Mouse (Mus musculus) CH12.LX (cell line): ENCODE data around the gene Hoxc4. TPM values are rescaled to one million over a fixed set of nuclear protein-coding genes. Genes with fewer than 3 reads are reported as not detected.

Source experiments
- DNase-seq: peaks from one replicate; pipeline ENCODE4 v3.0.0-alpha.2; 2013; ENCODE audit errors: extremely low read depth
- H3K27ac ChIP-seq: 2 replicates; pipeline ENCODE4 v1.5.1; 2012; ENCODE audit warnings: low read depth, mild to moderate bottlenecking, control low read depth, moderate library complexity; ENCODE audit not compliant: insufficient read depth
- H3K27me3 ChIP-seq: replicated peaks from 2 replicates; pipeline ENCODE3; 2012; ENCODE audit warnings: inconsistent platforms
- H3K36me3 ChIP-seq, 2 experiments: replicated peaks in 1 of 2; 2 replicates each; pipeline versions ENCODE3 to v1.6.1; 2012; ENCODE audit warnings: inconsistent platforms in 1 of 2, low read length in 1 of 2, mild to moderate bottlenecking in 1 of 2, mixed read lengths in 1 of 2, moderate library complexity in 1 of 2; ENCODE audit not compliant: control insufficient read depth in 1 of 2, insufficient read depth in 1 of 2
- H3K4me1 ChIP-seq, 2 experiments: 2 replicates each; pipeline ENCODE4 v1.6.1; 2012; ENCODE audit warnings: inconsistent platforms in 1 of 2, moderate library complexity in 1 of 2; ENCODE audit not compliant: insufficient read depth in 2 of 2, control insufficient read depth in 1 of 2
- H3K4me2 ChIP-seq: 2 replicates; pipeline ENCODE4 v1.6.1; 2012; ENCODE audit warnings: low read depth, mild to moderate bottlenecking, control low read depth; ENCODE audit not compliant: poor library complexity, insufficient read depth, severe bottlenecking
- H3K4me3 ChIP-seq, 3 experiments: fragments of 150-350 bp in 1 of 3; sonication (generic) in 1 of 3; replicated peaks in 1 of 3; 2 replicates each; pipeline versions ENCODE3 to v1.5.1; 2011 to 2012; ENCODE audit warnings: low read depth in 2 of 3, low read length in 2 of 3, mild to moderate bottlenecking in 2 of 3, moderate library complexity in 2 of 3, control low read depth in 1 of 3, improper control_type of control experiment in 1 of 3, inconsistent platforms in 1 of 3, mixed read lengths in 1 of 3; ENCODE audit not compliant: poor library complexity in 1 of 3
- H3K79me2 ChIP-seq: replicated peaks from 2 replicates; pipeline ENCODE4 v1.6.1; 2012; ENCODE audit warnings: mild to moderate bottlenecking, moderate library complexity; ENCODE audit not compliant: control insufficient read depth, poor library complexity, insufficient read depth, severe bottlenecking; ENCODE audit errors: extremely low read depth
- H3K9ac ChIP-seq: 2 replicates; pipeline ENCODE4 v1.6.1; 2012; ENCODE audit warnings: low read depth, mild to moderate bottlenecking, control low read depth, moderate library complexity; ENCODE audit not compliant: insufficient read depth
- H3K9me3 ChIP-seq: replicated peaks from 2 replicates; pipeline ENCODE3; 2012; ENCODE audit warnings: low read length, inconsistent platforms, mixed read lengths
- BHLHE40 ChIP-seq: IDR thresholded peaks from 2 replicates; pipeline ENCODE4 v1.6.1; 2011; ENCODE audit warnings: mild to moderate bottlenecking, low read depth, low read length, improper control_type of control experiment
- CHD2 ChIP-seq: IDR thresholded peaks from 2 replicates; pipeline ENCODE4 v1.6.1; 2011; ENCODE audit warnings: low read length, improper control_type of control experiment
- E2F4 ChIP-seq: IDR thresholded peaks from 2 replicates; pipeline ENCODE4 v1.6.1; 2011; ENCODE audit warnings: low read depth, low read length, improper control_type of control experiment; ENCODE audit not compliant: insufficient replicate concordance
- IRF4 ChIP-seq: IDR thresholded peaks from 2 replicates; pipeline ENCODE4 v1.6.1; 2014; ENCODE audit warnings: low read depth, mild to moderate bottlenecking, inconsistent platforms, low read length, improper control_type of control experiment
- NRF1 ChIP-seq: IDR thresholded peaks from 2 replicates; pipeline ENCODE4 v1.6.1; 2014; ENCODE audit warnings: low read depth, mild to moderate bottlenecking, inconsistent platforms, low read length, improper control_type of control experiment, moderate library complexity
- PAX5 ChIP-seq: IDR thresholded peaks from 2 replicates; pipeline ENCODE4 v1.6.1; 2012; ENCODE audit warnings: low read length, inconsistent platforms, mixed read lengths
- POLR2A ChIP-seq: IDR thresholded peaks from 2 replicates; pipeline ENCODE4 v1.6.1; 2011; ENCODE audit warnings: low read depth, mild to moderate bottlenecking, improper control_type of control experiment, low read length
- RAD21 ChIP-seq: IDR thresholded peaks from 2 replicates; pipeline ENCODE4 v1.6.1; 2011; ENCODE audit warnings: low read depth, mild to moderate bottlenecking, low read length, improper control_type of control experiment, moderate library complexity
- RCOR1 ChIP-seq: conservative IDR thresholded peaks from 2 replicates; pipeline ENCODE4 v1.6.1; 2012; ENCODE audit warnings: low read depth, mild to moderate bottlenecking, inconsistent platforms, low read length, improper control_type of control experiment
- SIN3A ChIP-seq: IDR thresholded peaks from 2 replicates; pipeline ENCODE4 v1.6.1; 2012; ENCODE audit warnings: low read length, improper control_type of control experiment, inconsistent platforms
- TBP ChIP-seq: conservative IDR thresholded peaks from 2 replicates; pipeline ENCODE4 v1.6.1; 2011; ENCODE audit warnings: low read depth, low read length, improper control_type of control experiment
- TCF12 ChIP-seq: IDR thresholded peaks from 2 replicates; pipeline ENCODE4 v1.6.1; 2014; ENCODE audit warnings: low read depth, mild to moderate bottlenecking, inconsistent platforms, low read length, improper control_type of control experiment
- UBTF ChIP-seq: IDR thresholded peaks from 2 replicates; pipeline ENCODE4 v1.6.1; 2012; ENCODE audit warnings: low read depth, mild to moderate bottlenecking, inconsistent platforms, low read length, improper control_type of control experiment, moderate library complexity
- USF2 ChIP-seq: conservative IDR thresholded peaks from 2 replicates; pipeline ENCODE4 v1.6.1; 2011; ENCODE audit warnings: low read depth, low read length, improper control_type of control experiment
- ZKSCAN1 ChIP-seq: IDR thresholded peaks from 2 replicates; pipeline ENCODE4 v1.6.1; 2012; ENCODE audit warnings: low read depth, inconsistent platforms, low read length, improper control_type of control experiment, borderline replicate concordance
- ZMIZ1 ChIP-seq: IDR thresholded peaks from 2 replicates; pipeline ENCODE4 v1.6.1; 2012; ENCODE audit warnings: low read depth, mild to moderate bottlenecking, inconsistent platforms, low read length, improper control_type of control experiment
- dilution Hi-C: fragments of 300-500 bp; cut with MboI; formaldehyde crosslinking; loops from 2 replicates; pipeline ENCODE4 v1.14.3; 2020; ENCODE audit warnings: low sequenced_read_pairs; ENCODE audit not compliant: extremely low pct_unique_long_range_greater_than_20kb, extremely low pct_ligation_motif_present
- in situ Hi-C: fragments of 300-500 bp; cut with MboI; formaldehyde crosslinking; loops from 3 replicates; pipeline ENCODE4 v1.14.3; 2019; ENCODE audit warnings: low sequenced_read_pairs, low pct_ligation_motif_present, low pct_unique_long_range_greater_than_20kb, mixed read lengths
- polyA plus RNA-seq: library from polyadenylated mRNA; unstranded; fragments of >175 nt; gene quantifications from 2 replicates; pipeline ENCODE4 v1.2.1, GENCODE M21; 2012; ENCODE audit warnings: low read depth; ENCODE audit not compliant: insufficient read length
- total RNA-seq, 2 experiments: library from RNA; depleted of rRNA; stranded (reverse); fragments of 300-350 nt in 1 of 2; fragments of >200 nt in 1 of 2; gene quantifications; 2 replicates each; pipeline ENCODE4 v1.2.3; 2012 to 2014

Gene Hoxc4
- total and polyA plus RNA-seq, 3 experiments = 5.7 to 31.7 (median 8.6) TPM

DNA sequence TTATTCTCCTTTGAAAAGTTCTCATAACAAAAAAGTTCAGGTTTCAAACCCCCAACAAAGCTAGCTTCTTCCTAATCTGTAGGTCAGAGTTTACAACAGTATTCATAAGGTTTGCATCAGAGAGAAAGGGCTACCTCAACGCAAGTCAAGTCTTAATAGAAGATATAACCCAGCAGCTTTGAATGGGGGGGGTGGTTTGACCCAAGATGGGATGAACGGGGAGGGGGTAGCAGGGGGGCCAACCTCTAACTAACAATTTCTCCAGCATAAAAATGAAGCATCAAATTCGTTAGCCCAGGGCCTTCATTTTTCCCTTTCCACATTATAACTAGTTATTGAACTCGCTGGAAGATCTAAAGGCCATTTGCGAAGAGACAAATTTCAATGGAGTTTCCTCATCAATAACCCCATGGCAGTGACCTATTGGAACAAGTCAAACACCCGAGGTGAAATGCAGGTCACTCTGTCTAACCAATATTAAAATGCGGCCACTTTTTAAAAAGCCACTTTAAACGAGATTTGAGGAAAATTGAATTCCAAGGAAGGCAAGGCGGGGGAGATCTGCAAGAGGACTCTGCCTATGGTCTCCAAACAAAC lies 10.3 kb downstream of the Hoxc4 start:
- no peaks in the 10 kb centered on the region for H3K79me2 ChIP-seq
- DNase-seq = no peak
- no peaks in the 10 kb centered on the region for H3K9me3 ChIP-seq
- no peak overlapping the region for H3K9ac ChIP-seq
- H3K27ac ChIP-seq = no peak overlapping the region
- no peak overlapping the region for H3K4me3 ChIP-seq
- H3K4me1 ChIP-seq = peaks cover 8 to 61% of the 10 kb centered on the region in 2 experiments; a peak in 3 of 4 replicates
- H3K27me3 ChIP-seq = no peaks in the 10 kb centered on the region
- TF ChIP-seq BHLHE40 (no peak), RAD21 (no peak), POLR2A (no peak), NRF1 (no peak), RCOR1 (no peak)
- dilution Hi-C loops = no loop called here
- peaks cover 0 to 11% of the 10 kb centered on the region in 2 experiments for H3K36me3 ChIP-seq
- H3K4me2 ChIP-seq = no peak overlapping the region
- in situ Hi-C loops = no loop called here

DNA sequence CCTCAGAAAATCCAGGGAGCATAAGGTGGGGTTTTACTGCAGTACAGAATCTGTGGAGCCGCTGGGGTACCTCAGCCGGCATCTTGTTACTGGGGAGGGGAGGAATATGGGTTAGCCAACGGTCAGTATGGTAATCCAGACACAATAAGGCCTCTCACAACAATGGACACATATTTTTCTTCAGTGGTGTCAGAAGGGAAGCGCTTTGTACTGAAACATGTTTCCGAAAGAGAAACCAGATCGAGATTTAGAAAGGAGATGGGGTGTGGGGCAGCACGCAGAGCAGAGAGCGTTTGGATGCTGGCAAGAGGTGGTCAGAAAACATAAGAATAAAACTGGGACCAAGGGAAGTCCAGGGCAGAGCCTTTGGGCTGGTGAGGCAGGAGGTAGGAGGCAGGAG lies 11.4 kb downstream of the Hoxc4 start:
- H3K36me3 ChIP-seq = peaks cover 0 to 11% of the 10 kb centered on the region in 2 experiments
- H3K79me2 ChIP-seq = peaks cover 3% of the 10 kb centered on the region; the same call in 1 of the 2 replicates
- peaks cover 8 to 52% of the 10 kb centered on the region in 2 experiments; a peak in 3 of 4 replicates for H3K4me1 ChIP-seq
- no peak for DNase-seq
- no peaks in the 10 kb centered on the region for H3K9me3 ChIP-seq
- in situ Hi-C loops = no loop called here
- H3K9ac ChIP-seq = no peak overlapping the region
- H3K4me2 ChIP-seq = 0 out of 2 replicates have a peak overlapping the region, but pooled peaks have one; percentile 11
- H3K27ac ChIP-seq = no peak overlapping the region
- H3K27me3 ChIP-seq = no peaks in the 10 kb centered on the region
- no peak overlapping the region for H3K4me3 ChIP-seq
- dilution Hi-C loops = no loop called here
- TF ChIP-seq USF2 (no peak), TCF12 (no peak), ZKSCAN1 (no peak), ZMIZ1 (no peak), CHD2 (no peak), NRF1 (no peak), E2F4 (no peak), PAX5 (no peak), SIN3A (no peak), UBTF (no peak), TBP (no peak), RAD21 (no peak), IRF4 (no peak)
